Mouse (Mus musculus) retina, embryonic 14.5 days (tissue): ENCODE results near the gene Serpina11.
"Not testable (repeated sequence)": the region's sequence is repeated elsewhere in the genome, so short reads cannot be mapped to it uniquely, and the experiment has no call there.

Source experiments
- DNase-seq: peaks from one replicate; pipeline ENCODE4 v3.0.0-alpha.2; 2015; ENCODE audit warnings: low spot score

The Serpina11 gene

GRCm38 (mm10) chr12:103969577-103970116 is 20.1 kb downstream of the Serpina11 start:
- DNase-seq, result no peak

GRCm38 (mm10) chr12:103966761-103967160 is 23.0 kb downstream of the Serpina11 start:
- DNase-seq, result no peak

GRCm38 (mm10) chr12:103963288-103963687 is 26.5 kb downstream of the Serpina11 start:
- no peak for DNase-seq

GRCm38 (mm10) chr12:103962860-103963259 is 26.9 kb downstream of the Serpina11 start:
- DNase-seq, result no peak

GRCm38 (mm10) chr12:103962337-103962736 is 27.4 kb downstream of the Serpina11 start:
- no peak for DNase-seq

- no peak for DNase-seq
These were observed 28.0 kb downstream of the Serpina11 start for GRCm38 (mm10) chr12:103961716-103962115.

DNA sequence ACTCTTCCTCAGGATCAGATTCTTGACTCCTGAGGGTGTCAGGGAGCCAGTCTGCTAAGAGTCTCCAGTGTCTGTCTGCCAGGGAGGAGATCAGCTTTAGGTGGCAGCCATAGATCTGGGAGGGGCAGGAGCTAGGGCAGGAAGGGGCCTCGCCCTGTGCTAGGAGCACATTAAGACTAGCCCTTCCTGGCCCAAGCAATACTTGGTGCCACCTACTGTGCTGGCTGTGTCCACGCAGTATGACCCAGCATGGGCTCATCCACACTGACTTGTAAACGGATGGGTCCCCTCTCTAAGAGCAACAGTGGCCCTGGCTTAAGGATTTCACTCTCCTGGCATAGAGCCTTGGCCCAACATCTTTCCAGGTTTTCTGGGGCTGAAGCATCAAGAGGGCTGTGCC is 31.0 kb downstream of the Serpina11 start, which contains the start of gene Serpina1e:
Gene Serpina1e (minus strand): TSS at position 178 of the 400 bp plus-strand sequence.
- no peak for DNase-seq

GRCm38 (mm10) chr12:103956555-103956954 is 33.2 kb downstream of the Serpina11 start:
- DNase-seq, result not testable (repeated sequence)

- DNase-seq, result not testable (repeated sequence)
These were observed 36.8 kb downstream of the Serpina11 start for GRCm38 (mm10) chr12:103952972-103953371.

DNA sequence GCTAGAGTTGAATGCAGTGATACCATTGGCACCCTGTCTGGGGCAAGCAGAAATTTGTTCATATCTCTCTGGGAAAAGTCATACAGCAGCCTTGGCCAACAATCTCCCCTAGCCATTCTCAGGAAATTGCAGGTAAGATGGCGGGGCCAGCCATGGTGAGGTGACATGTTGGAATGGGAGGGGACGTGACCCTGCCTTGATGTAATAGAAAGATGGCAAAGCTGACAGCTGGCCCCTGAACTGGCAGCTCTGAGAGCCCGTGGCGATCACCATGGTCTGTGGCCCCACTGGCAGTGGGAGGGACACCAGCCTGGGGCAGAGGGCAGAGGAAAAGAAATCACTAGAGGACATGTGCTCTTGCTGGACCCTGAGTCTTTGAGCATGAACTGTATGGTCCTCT is 43.5 kb downstream of the Serpina11 start:
- DNase-seq, result no peak
